8 mouse cellular contexts compared by ENCODE assay signal in the genomic region with DNA sequence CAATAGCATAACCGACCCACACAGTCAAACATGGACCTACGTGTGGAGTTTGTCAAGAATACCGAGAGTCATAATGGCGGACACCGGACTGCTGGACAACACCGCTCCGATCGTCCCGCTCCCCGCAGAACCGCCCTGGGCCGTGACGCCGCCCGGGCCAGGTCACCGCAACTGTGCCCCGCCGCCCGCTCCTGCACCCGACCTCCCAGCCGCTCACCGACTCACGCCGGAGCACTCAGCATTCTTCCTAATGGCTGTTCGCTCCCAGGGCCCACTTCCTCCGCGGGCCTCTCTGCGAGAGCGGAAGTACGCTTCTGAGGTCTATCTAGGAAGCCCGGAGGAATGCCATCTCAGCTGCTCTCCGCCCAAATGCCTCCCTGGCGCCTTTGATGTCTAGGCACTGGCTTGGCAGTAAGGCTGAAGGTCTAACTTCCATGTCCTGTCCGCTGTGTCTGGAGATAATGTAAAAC. TPM values are rescaled to one million over a fixed set of nuclear protein-coding genes. Genes with fewer than 3 reads are reported as not detected.
A peak's percentile ranks its signal among the peaks of the same experiment; 100 is the strongest.
DNase-seq lines count a peak whose midpoint lies in the region; ATAC-seq and TF ChIP-seq lines count a peak whose summit lies in the region.

TSS of gene Zfp445 (minus strand) at position 310 of the 470 bp plus-strand sequence.

- TF ChIP-seq POLR2A in bone marrow macrophage, adult 2 months (IDR thresholded peaks at IDR 0.05; ENCODE audit: borderline replicate concordance, low read depth, low read length), result no peak
- peak; percentile 79 for TF ChIP-seq POLR2A in embryonic fibroblast, embryonic 13.5 days (IDR thresholded peaks at IDR 0.05; ENCODE audit: low read depth, low read length)

- no peak for TF ChIP-seq CTCF in bone marrow macrophage, adult 2 months (IDR thresholded peaks at IDR 0.05; ENCODE audit: low read depth, low read length)
- no peak for TF ChIP-seq CTCF in embryonic fibroblast, embryonic 13.5 days (IDR thresholded peaks at IDR 0.05; ENCODE audit: borderline replicate concordance, insufficient read depth, low read length)

- peaks cover 13% of the 10 kb centered on the region for H3K4me1 ChIP-seq in bone marrow macrophage, adult 2 months (ENCODE audit: control insufficient read depth, insufficient read depth, low read length)
- H3K4me1 ChIP-seq in embryonic fibroblast, embryonic 13.5 days (ENCODE audit: control insufficient read depth, insufficient read depth, low read length), result peaks cover 2% of the 10 kb centered on the region
- peaks cover 7% of the 10 kb centered on the region for H3K4me1 ChIP-seq in kidney, embryonic 14.5 days (ENCODE audit: control insufficient read depth, insufficient read depth, low read length)
- H3K4me1 ChIP-seq in limb, embryonic 15.5 days, result peaks cover 13% of the 10 kb centered on the region

- H3K36me3 ChIP-seq in kidney, embryonic 14.5 days (ENCODE audit: control insufficient read depth, insufficient read depth, low read length), result peaks cover 17% of the 10 kb centered on the region
- peaks cover 21% of the 10 kb centered on the region for H3K36me3 ChIP-seq in limb, embryonic 15.5 days

- peak; percentile 94 for ATAC-seq in kidney, embryonic 14.5 days (ENCODE audit: low FRiP score, low TSS enrichment)
- ATAC-seq in limb, embryonic 15.5 days (ENCODE audit: insufficient number of reproducible peaks, low FRiP score, low TSS enrichment, low read depth), result peak; percentile 83; the same call in 1 of the 2 replicates

- peak within 1 kb of the TSS; percentile 85 for H3K9ac ChIP-seq in kidney, embryonic 14.5 days (ENCODE audit: low read depth, low read length)
- H3K9ac ChIP-seq in limb, embryonic 15.5 days, result peak within 1 kb of the TSS; percentile 90

- no peaks in the 10 kb centered on the region for H3K27me3 ChIP-seq in kidney, embryonic 14.5 days (ENCODE audit: control insufficient read depth, insufficient read depth, low read length)
- H3K27me3 ChIP-seq in limb, embryonic 15.5 days, result peaks cover 4% of the 10 kb centered on the region; the same call in 1 of the 2 replicates

- WGBS in kidney, embryonic 14.5 days, result 1% methylated on average over 34 of the region's 34 CpGs
- whole genome bisulfite sequencing in limb, embryonic 15.5 days, result under 1% methylated on average over 34 of the region's 34 CpGs

- DNase-seq in A20 (ENCODE audit: low read depth, low spot score), result peak; percentile 90
- peak; percentile 79 to 84 for DNase-seq in heart, adult 9 months (ENCODE audit: low spot score in 2 of 2)
- peak; percentile 55 to 77 for DNase-seq in monocyte, adult 2 months (ENCODE audit: low read depth in 1 of 2, low spot score in 2 of 2)
- peak; percentile 77 to 79 for DNase-seq in spleen, postnatal 36 days (ENCODE audit: low spot score in 2 of 2)

- peaks cover 18% of the 10 kb centered on the region; the same call in 1 of the 2 replicates for H3K9me3 ChIP-seq in kidney, embryonic 14.5 days (ENCODE audit: control insufficient read depth, low read length)
- no peaks in the 10 kb centered on the region for H3K9me3 ChIP-seq in limb, embryonic 15.5 days

- peak within 1 kb of the TSS; percentile 62 for H3K4me2 ChIP-seq in kidney, embryonic 14.5 days (replicated peaks; ENCODE audit: low read depth, low read length)
- peak within 1 kb of the TSS; percentile 52 for H3K4me2 ChIP-seq in limb, embryonic 15.5 days

- peak within 1 kb of the TSS; percentile 59 for H3K27ac ChIP-seq in bone marrow macrophage, adult 2 months (ENCODE audit: insufficient read depth, low read depth, low read length)
- no peak within 1 kb of the TSS for H3K27ac ChIP-seq in embryonic fibroblast, embryonic 13.5 days (ENCODE audit: insufficient read depth, low read length)
- peak within 1 kb of the TSS; percentile 79 for H3K27ac ChIP-seq in kidney, embryonic 14.5 days (ENCODE audit: low read depth, low read length)
- H3K27ac ChIP-seq in limb, embryonic 15.5 days, result peak within 1 kb of the TSS; percentile 87

- H3K4me3 ChIP-seq in bone marrow macrophage, adult 2 months (ENCODE audit: insufficient read depth, low read length), result peak within 1 kb of the TSS; percentile 95
- peak within 1 kb of the TSS; percentile 89 for H3K4me3 ChIP-seq in embryonic fibroblast, embryonic 13.5 days (ENCODE audit: insufficient read depth, low read length)
- H3K4me3 ChIP-seq in kidney, embryonic 14.5 days (ENCODE audit: low read length), result peak within 1 kb of the TSS; percentile 89
- peak within 1 kb of the TSS; percentile 78 for H3K4me3 ChIP-seq in limb, embryonic 15.5 days

RNA-seq across cellular contexts. Expression of gene Zfp445, which starts in this region (rescaled TPM):
- polyA plus RNA-seq in bone marrow macrophage, adult 2 months (2012; ENCODE audit: insufficient read depth, insufficient read length, missing spikeins), result 51.3 and 61.5 TPM in 2 replicates
- 74.3 and 83.7 TPM in 2 replicates for polyA plus RNA-seq in embryonic fibroblast, embryonic 13.5 days (2011; ENCODE audit: insufficient read length, low read depth, missing spikeins)
- 28.2 and 66.0 TPM in 2 replicates for polyA plus RNA-seq in kidney, embryonic 14.5 days (2014; fragmentation: Nextera tagmentation; extraction: Ambion mirVana)
- polyA plus RNA-seq in limb, embryonic 15.5 days (2015; fragmentation: Nextera tagmentation; extraction: Ambion mirVana), result 59.7 and 66.5 TPM in 2 replicates
